Mouse (Mus musculus) urinary bladder, postnatal 36 days (tissue): ENCODE measurements around the gene Syce1l.
A peak's percentile ranks its signal among the peaks of the same experiment; 100 is the strongest.

ENCODE experiments used
- DNase-seq, 2 experiments: peaks; one replicate each; pipeline ENCODE4 v3.0.0; 2022; ENCODE audit warnings: low spot score in 2 of 2, mixed read lengths in 1 of 2

Gene Syce1l

GRCm38 (mm10) chr8:113672599-113673255 lies 29.7 kb downstream of the Syce1l start:
- DNase-seq: no peak

- no peak for DNase-seq
Measured at GRCm38 (mm10) chr8:113673300-113673699, 30.3 kb downstream of the Syce1l start.

GRCm38 (mm10) chr8:113674611-113675010 lies 31.6 kb downstream of the Syce1l start:
- no peak for DNase-seq

- peak in 1 of 2 experiments; percentile 8 for DNase-seq
Measured at GRCm38 (mm10) chr8:113675281-113675680, 32.3 kb downstream of the Syce1l start.

- no peak for DNase-seq
Measured at GRCm38 (mm10) chr8:113676811-113677210, 33.8 kb downstream of the Syce1l start.

GRCm38 (mm10) chr8:113679361-113679760 lies 36.3 kb downstream of the Syce1l start:
- DNase-seq: no peak

GRCm38 (mm10) chr8:113687889-113688542 lies 45.0 kb downstream of the Syce1l start:
- no peak for DNase-seq

GRCm38 (mm10) chr8:113688543-113688915 lies 45.5 kb downstream of the Syce1l start:
- DNase-seq: no peak

GRCm38 (mm10) chr8:113691622-113692343 lies 48.8 kb downstream of the Syce1l start:
- no peak for DNase-seq

GRCm38 (mm10) chr8:113704968-113705367 lies 62.0 kb downstream of the Syce1l start:
- DNase-seq: no peak
